Mouse (Mus musculus) G1E (cell line): Measurements from ENCODE around the gene Trp53bp1.

Experiments used
- CTCF ChIP-seq: IDR thresholded peaks from 2 replicates; pipeline ENCODE4 v1.5.1; 2012; ENCODE audit warnings: low read depth, low read length, inconsistent platforms, mixed read lengths
- GATA2 ChIP-seq: IDR thresholded peaks from 2 replicates; pipeline ENCODE4 v1.6.1; 2012; ENCODE audit warnings: low read depth, low read length, inconsistent platforms, borderline replicate concordance
- TAL1 ChIP-seq: conservative IDR thresholded peaks from 2 replicates; pipeline ENCODE4 v1.6.1; 2012; ENCODE audit warnings: low read depth, low read length, inconsistent platforms, mixed read lengths

DNA sequence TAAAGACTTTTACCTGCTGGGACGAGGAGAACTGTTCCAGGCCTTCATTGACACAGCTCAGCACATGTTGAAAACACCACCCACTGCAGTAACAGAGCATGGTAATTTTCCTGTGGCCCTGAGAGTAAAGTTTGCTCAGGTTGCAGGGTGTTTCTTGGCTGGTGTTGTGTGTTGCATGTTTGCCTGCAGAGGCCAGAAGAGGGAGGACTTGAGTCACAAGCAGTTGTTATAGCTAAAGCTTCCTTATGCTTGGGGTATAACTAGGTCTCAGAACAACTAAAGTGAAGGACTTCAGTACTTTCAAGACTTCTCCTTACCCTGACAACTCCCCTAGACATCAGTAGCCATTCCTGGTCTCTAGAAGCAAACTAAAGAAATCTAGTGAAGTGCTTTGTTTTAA lies 82.7 kb downstream of the Trp53bp1 start:
- TF ChIP-seq CTCF: no peak
- no peak for TF ChIP-seq TAL1
- TF ChIP-seq GATA2: no peak
